Mouse (Mus musculus) right cerebral cortex, postnatal 36 days (tissue): Measurements from ENCODE around the gene Lrp6.

Experiments used
- DNase-seq, 2 experiments: peaks; one replicate each; pipeline ENCODE4 v3.0.0; 2022; ENCODE audit warnings: low spot score in 2 of 2, mixed read lengths in 1 of 2

Lrp6 gene

DNA sequence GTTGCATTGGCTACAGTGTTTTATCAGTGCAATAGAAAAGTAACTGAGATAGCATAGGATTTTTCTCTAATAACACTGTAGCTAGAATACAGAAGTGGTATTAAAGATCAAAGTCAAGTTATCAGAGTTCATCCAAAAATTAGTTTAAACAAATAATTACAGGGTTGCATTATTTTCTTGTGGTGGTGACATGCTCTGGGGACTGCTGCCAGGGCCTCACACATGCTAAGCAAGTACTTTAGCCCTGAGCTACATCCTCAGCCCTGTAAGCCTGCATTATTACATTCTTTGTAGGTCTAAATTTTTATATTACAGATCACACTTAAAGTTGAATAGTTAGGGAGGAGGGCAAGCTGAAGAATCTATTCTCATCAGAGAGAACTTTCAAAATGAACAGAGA lies 68.2 kb downstream of the Lrp6 start:
- no peak for DNase-seq

DNA sequence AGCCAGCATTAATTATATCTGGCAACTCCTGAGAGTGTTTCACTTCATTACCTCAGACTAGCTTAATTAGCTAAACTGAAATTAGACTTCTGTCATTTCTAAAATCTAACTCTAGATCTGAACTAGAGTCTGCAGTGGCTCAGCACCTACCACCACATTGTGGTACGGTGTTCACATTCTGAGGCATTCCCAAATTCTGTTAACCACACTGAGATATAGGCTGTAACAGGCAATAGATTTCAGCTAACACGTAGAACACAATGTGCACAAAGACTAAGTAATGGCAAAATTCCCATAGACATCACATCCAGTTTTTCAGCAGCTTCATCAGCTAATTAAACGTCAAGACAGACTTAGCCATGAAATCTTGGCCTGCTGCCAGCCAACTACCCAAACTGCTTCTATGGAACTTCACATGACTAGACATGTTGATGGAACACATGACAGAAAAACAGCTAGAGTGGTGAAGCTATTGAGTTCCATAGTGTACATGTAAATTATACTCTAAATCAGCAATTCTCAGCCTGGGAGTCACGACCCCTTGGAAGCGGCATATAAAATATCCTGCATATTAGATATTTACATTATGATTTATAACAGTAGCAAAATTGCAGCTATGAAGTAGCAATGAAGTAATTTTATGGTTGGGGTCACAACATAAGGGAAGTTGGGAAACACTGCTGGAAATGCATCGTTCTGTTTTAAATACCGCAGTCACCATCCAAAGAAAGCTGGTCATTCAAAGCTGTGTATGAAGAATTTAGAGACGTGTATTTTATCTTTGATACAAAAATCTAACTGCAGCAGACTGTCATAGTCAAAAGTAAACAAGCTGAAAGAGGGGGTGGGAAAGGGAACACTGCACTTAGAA lies 71.7 kb downstream of the Lrp6 start:
- no peak for DNase-seq

DNA sequence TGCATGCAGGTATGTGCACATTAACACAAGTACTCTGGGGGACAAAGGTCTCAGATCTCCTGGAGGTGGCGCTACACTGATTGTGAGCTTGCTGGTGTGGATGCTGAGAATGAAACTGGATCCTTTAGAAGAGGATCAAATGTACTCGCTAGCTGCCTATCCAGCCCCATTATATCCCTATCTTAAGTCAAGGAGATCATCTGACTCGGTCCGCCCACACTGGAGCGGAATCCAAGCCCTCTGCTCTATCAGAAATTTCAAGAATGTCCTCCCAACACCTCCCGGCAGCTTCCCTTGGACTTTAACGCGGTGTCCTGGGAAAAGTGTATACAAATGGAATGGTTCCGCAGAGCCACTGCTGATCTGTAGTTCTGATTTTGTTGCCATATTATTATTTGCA lies 77.1 kb downstream of the Lrp6 start:
- DNase-seq, result no peak

DNA sequence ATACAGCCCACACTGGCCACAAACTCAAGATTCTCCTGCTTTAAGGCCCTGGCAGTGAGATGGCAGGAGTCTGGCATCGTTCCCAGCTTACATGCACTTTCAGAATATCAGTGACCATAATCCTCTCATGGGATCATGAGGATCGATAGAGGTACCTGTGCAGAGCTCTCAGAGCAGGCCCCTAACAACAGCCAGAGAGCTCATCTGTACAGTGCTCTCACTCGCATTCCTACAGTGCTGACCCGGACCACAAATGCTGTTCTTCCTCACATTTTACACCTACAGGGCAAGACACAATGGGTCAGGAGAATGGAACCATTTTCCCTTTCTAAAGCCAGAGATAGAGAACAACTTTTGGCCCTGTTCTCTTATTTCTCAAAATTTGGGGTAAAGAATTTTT lies 77.6 kb downstream of the Lrp6 start:
- no peak for DNase-seq

DNA sequence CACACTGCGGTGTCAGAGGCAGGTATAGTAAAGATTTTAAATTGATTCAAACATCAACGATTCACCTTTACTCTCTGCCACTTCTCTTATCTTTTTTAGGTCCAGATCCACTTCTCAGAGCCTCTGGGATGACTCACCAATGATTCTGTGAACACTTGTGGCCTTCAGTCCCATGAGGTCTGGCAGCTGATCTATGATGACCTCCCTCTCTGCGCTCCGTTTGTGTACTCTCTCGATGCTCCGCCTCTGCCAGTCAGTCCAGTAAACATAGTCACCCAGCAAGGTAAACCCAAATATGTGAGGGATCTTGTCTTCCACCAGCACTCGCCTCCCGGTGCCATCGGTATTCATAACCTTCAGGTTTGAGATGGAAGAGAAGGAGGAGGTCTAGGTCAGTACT lies 80.4 kb downstream of the Lrp6 start:
- no peak for DNase-seq

DNA sequence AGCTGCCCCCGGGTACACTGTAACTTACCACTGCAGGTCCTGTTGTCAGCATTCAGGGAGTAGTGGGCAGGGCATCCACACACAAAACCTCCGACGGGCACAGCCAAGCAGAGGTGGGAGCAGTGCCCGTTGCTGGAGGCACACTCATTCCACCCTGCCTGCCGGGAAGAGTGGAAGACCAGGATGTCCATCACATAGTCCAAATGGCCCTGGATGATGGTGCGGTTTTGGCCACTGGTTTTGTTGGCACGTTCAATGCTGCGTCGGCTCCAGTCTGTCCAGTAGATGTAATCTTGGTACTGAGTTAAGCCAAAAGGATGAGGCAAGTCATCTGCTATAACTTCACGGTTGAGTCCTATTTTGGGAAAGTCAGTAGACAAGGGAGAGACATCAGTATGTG lies 87.3 kb downstream of the Lrp6 start:
- no peak for DNase-seq

DNA sequence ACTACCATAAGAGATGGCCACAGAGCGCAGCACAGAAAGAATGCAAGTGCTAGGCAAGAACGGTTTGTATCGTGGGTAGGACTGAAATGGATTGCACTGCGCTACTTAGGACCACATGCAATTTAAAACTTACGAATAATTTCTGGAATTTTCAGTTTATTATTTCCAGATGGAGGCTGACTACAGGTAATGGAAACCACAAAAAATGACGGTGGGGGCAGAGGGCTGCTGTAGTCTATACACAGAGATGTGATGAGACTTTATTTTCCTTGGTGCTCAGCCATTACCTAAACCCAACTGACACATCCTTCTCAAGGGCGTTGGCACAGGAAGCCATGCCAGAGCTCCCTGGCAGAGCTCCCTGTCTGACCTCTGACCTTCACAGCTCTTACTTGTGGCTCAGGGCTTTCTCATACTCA lies 93.6 kb downstream of the Lrp6 start:
- no peak for DNase-seq

DNA sequence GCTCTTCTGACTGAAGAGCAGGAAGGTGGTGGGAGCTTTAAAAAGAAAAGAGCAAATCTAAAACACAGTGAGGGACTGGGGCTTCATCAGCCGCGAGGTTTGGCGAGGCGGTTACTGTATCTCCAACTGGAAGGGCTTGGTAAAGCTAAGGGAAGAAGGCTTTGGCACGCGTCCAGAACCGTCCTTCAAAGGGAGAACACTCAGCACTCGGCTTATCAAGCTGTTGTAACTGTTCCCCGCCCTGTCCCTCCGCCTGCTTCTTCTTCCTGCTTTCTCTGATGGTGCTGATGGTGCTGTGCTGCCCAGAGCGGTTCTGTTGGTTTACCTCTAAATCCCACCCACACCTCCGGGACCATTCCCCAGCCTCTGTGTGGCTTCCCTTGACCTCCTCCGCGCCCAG lies 95.9 kb downstream of the Lrp6 start:
- no peak for DNase-seq

DNA sequence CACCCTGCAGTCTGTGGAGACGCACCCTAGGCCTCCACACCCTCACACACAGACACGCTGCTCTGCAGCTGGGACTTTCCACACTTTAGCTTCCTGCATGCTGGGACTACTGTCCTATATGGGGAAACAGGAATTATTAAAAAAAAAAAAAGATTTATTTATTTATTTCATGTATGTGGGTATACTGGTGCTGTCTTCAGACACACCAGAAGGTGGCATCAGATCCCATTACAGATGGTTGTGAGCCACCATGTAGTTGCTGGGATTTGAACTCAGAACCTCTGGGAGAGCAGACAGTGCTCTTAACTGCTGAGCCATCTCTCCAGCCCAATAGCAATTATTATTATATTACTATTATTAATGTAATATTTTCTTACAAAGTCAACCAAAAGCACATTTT lies 97.5 kb downstream of the Lrp6 start:
- no peak for DNase-seq

DNA sequence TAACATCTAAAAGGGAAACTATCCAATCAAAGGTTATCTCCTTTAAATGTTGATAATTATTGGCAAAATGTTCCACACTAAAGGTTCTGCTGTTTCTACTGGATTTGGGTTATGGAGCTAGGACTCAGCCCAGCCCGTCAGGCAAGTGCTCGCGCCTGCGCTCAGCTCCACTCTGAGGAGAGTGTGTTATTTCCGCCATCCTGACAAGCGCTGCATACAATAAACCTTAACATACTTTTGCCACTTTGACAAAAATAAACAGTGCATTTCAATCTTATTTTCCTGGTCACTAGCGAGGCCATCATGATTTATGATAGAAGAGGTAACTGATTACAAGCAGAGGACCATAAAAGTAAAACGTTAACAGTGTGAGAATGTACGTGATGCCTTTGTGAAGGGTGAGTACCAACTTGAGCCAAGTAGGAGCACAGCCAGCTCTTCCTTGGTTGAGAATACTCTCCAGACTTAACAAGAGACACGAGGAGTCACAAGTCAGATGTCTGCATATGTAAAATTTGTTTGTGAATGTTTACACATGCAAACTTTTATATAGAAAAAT lies 100.0 kb downstream of the Lrp6 start:
- DNase-seq, result no peak

DNA sequence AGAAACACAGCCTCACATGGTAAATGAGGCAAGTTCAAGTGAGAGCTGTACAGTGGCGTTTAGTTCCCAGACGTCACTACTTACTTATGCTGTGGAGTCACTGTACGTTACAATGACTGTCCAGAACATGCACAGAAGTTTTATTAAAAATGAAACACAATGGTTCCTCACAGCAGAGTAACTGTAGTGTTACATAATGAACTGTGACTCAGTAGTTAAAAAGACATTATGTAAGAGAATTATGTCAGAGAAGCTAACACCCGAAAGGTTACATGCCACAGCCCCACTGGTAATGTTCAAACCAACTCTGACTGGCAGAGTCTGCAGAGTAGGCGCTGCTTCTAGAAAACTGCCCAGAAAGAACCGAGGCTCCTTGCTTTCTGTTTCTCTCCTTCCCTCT lies 105.6 kb downstream of the Lrp6 start:
- no peak for DNase-seq

DNA sequence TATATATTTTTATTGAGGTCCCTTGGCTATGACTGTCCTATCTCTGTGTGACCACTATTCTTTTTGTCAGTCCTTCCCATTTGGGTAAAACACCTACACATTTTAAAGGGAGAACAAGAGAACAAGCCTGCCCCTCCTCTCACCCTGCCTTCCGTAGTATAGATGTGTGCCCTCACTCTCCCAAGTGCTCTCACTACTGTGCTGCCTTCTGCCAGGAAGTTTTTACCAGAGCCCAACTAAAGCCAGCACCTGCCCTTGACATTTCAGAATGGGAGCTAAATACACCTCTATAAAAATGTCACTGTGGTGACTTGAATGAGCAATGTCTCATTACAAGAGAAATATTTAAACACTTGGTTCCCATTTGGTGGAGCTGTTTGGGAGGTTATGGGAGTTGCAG lies 108.4 kb downstream of the Lrp6 start:
- no peak for DNase-seq

DNA sequence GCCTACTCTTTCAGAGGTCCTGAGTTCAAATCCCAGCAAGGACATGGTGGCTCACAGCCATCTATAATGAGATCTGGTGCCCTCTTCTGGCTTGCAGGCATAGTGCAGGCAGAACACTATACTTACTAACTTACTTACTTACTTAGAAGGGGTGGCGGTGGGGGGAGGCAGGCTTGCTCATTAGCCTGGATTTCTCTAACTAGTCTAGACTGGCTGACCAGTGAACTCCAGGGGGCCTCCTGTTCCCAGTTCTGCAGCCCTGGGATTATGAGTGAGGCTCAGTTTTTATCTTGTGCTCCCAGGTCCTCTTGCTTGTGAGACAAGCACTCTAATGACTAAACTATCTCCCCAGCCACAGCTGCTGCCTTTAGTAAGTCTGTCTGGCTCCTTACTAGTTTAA lies 112.7 kb downstream of the Lrp6 start:
- DNase-seq, result no peak

DNA sequence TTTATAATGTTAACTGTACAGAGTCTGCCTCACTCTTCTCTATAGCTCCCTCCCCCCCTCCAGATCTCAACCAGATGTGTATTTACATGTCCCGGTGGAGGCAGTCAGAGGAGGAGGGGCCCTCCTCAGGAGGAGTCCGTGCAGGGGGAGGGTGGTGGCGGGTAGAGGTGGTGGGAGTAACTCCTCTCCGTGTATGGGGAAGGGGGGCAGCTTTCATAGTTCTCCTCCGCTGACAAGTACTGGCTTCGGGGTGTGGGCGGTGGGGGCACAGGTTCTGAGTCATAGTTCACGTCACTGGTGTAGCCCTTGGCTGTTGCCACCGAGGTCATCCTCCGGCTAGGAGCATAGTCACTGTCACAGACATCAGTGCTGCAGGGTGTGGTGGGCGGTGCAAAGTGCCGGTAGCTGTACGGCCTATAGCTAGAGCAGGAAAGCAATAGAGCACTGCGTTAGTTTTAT lies 116.1 kb downstream of the Lrp6 start:
- peak; percentile 22 to 25 for DNase-seq

DNA sequence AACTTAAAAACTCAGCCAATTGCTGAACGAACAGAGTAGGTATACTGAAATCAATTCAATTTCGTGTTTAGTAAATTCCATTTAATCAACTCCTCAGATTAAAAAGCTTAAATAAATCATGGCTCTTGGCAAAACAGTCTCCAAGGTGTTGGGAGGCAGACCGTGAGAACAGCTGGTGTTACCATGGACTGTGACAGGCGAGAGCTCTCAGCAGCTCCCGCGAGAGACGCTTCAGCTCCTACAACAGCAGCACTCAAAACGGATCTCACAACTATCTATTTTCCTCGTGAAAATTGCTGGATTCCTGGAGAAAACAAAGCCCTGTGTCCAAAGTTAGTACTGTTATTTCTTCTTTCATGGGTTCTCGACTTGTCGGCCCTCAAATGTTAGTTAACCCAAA lies 116.8 kb downstream of the Lrp6 start:
- DNase-seq, result no peak

DNA sequence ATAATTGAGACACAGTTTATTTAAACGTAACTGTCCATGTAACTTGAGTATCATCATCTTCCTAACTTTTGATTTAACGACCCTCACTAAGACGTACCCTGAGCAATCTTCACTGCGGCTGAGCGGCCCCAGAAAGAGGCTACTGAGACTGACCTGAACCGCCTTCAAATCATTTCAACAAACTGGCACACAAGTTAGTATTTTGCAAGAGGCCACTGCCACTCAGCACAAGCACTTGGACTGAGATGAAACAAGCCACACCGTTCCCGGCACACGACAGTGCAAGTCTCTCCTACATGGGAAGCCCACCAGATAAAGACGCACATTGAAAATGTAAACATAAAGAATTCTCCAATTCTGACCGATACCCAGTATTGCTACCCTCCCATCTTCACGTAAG lies 118.3 kb downstream of the Lrp6 start:
- DNase-seq, result no peak

DNA sequence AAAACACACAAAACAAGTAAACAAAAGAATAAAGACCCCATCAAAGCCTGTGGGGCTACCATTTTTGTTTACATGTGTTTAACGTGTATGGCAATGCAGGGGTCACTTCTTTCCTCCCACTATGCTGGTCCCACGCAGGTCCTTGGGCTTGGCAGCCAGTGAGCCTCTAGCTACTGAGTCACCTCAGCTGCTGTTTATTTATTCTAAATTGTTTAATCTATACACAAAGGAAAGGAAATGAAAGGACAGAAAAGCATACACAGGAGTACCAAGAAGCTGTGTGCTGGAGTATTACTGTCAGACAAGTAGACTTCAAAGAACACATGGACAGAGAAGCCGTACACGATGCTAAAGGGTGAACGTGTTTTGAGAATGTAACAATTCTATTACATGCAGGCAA lies 122.8 kb downstream of the Lrp6 start:
- DNase-seq, result no peak

DNA sequence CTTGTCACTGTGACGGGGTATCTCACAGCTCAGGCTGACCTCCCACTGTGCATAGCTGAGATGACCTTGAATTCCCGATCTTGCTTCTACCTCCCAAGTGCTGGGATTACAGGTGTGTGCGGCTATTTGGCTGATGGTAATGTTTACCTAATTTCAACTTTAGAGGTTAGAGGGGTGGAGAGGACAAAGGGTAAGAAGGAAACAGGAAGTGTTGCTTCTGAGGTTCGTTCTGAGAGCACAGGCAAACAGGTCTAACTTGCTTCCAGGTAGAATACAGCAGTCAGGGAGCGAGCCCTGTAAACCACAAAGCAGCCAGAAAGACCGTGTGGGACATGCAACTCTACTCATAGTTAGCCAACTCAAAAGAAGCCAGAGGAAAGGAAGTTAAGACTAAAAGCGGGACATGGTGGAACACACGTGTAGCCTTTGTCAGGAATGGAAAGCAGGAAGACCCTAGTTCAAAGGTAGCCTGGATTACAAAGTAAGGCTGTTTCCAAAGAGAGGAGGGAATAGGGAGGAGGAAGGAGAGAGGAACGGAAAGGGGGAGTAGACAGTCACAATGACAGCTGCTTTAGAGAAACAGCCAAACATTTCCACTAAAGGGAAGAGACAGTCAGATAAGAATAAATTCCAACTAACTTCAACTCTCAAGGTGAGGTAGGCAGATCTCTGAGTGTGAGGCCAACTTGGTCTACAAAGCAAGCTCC lies 123.4 kb downstream of the Lrp6 start:
- no peak for DNase-seq

DNA sequence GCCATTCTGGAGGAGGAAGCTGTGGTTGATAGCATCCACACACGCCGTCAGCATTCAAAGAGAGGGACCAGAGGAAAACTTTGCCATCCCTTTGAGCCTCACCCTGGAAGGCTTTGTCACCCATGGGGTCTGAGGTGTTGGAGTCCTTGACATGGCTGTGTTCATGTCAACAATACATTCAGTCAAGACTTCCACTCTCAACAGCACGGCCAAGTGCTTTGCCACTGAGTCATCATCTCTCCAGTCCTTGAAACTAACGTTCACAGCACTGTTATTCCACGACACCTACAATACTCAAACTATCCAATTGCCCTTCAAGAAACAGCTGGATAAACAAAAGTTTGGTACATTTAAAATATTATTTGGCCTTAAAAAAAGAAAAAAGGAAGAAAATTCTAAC lies 124.5 kb downstream of the Lrp6 start:
- no peak for DNase-seq

DNA sequence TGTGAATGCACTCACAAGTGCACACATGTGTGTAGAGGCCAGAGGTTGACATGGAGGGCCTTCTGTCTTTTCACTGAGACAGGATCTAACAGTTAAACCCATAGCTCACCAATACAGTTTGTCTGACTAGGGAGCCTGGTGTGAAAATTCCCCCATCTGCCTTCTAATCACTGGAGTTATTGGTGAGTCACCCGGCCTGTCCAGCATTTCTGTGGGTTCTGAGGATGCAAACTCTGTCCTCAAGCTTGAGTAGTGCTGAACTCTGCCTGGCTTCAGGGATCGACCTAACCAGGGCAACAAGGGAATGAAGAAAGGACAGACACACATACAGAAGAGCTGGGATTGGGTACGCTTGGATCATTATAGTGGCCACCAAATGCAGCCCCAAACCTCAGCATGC lies 125.0 kb downstream of the Lrp6 start:
- DNase-seq, result no peak

DNA sequence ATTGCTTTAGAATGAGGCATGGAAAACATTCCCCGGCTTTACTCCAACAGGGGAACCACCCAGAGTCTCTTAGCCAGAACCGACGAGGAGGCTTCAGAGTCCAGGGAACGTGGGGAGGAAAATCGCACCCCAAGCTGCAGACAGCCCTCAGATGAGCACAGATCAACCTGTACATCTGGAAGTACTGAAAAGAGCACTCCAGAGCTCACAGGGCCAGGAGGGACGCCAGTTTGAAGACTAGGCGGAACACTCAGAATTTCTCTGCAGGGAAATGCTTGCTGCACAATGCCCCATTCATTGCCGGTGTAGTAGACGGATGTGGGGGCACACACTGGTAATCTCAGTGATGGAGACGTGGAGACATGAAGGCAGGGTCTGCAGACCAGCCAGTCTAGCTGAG lies 126.7 kb downstream of the Lrp6 start:
- no peak for DNase-seq

DNA sequence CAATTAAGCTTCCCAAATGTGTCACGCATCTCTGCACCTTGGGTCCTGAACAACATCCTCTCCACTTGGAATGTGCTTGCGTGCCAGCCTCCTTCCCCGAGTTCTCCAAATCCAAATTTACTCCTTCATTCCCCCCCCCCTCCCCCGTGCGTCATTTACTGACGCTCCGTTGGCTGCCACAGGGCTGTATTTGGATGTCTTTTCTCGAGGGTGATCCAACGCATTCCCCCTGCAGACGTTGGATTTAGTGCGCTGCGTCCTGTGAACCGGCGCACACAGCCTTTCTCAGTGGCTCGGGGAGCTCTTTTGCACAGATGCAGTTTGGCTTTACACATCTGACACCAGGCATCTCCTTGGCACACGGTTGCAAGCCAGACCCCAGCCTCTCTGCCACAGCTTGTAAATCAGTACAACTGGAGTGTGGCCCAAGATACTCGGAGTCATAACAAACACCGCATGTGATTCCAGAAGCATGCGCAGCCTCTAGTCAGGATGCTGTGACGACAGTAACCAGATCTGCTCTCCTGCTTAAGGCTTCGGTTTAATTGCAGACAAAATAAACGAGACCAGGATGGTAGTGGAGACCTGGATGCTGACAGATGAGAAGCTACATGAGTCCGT lies 127.3 kb downstream of the Lrp6 start:
- peak; percentile 27 to 56 for DNase-seq

DNA sequence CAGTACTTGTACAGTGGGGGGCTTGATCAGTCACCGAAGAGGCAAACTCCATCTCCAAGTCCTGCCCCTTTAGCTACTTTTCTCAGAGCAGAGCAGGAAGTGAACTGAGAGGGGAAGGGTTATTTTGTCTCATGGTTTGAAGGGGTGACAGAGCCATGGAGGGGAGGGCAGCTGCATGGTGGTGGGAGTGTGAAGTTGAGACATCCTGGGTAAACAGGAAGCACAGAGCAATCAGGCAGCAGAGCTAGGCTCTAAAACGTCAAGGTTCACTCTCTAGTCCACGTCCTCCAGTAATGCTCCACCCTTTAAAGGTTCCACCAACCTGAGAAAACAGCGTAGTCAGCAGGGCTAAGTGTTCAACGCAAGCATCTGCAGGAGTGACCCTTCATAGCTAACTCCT lies 129.8 kb downstream of the Lrp6 start:
- DNase-seq, result no peak
